Comparison of ENCODE assay signal across 23 mouse cellular contexts in genomic region chr5:86306116-86306515, GRCm38 (mm10). TPM values are rescaled to one million over a fixed set of nuclear protein-coding genes. Genes with fewer than 3 reads are reported as not detected.
A peak's percentile ranks its signal among the peaks of the same experiment; 100 is the strongest.
DNase-seq lines count a peak whose midpoint lies in the region; ATAC-seq and TF ChIP-seq lines count a peak whose summit lies in the region.
"Had no signal": no experiment of that assay in that cellular context is flagged by ENCODE, and none has a peak within 500 bp of the region (broad histone marks: within the 10 kb centered on the region; RNA-seq: fewer than 3 reads in every experiment).

No protein-coding gene starts in this region.

- peak; percentile 12 for DNase-seq in hindbrain, postnatal 0 days (ENCODE audit: low spot score)
- DNase-seq in hindbrain, embryonic 14.5 days (ENCODE audit: low spot score): no peak
- DNase-seq in Muller cell, postnatal 12 days (ENCODE audit: inconsistent ontology term): peak; percentile 86
- DNase-seq in brain, embryonic 14.5 days (ENCODE audit: low read depth): peak; percentile 14
- DNase-seq in cerebellum, postnatal 10 days: peak; percentile 91
- DNase-seq in B cell, adult 2 months: no peak
- DNase-seq in liver, postnatal 0 days: no peak
- no peak for DNase-seq in right cerebral cortex, postnatal 25 days
- DNase-seq: adrenal gland, postnatal 36 days; gastrocnemius, postnatal 25 days had no signal

- no peak for TF ChIP-seq EP300 in liver, postnatal 0 days (IDR thresholded peaks at IDR 0.05; ENCODE audit: low read depth)

- 60% methylated on average over 5 of the region's 5 CpGs for WGBS in hindbrain, postnatal 0 days
- 83% methylated on average over 5 of the region's 5 CpGs for WGBS in hindbrain, embryonic 14.5 days
- WGBS in liver, postnatal 0 days (ENCODE audit: insufficient replicate concordance): 64% methylated on average over 5 of the region's 5 CpGs

- no peaks in the 10 kb centered on the region for H3K27me3 ChIP-seq in hindbrain, postnatal 0 days (ENCODE audit: insufficient read depth, low read length)
- H3K27me3 ChIP-seq in hindbrain, embryonic 14.5 days (ENCODE audit: control insufficient read depth, insufficient read depth, low read length): no peaks in the 10 kb centered on the region
- no peaks in the 10 kb centered on the region for H3K27me3 ChIP-seq in liver, postnatal 0 days (ENCODE audit: insufficient read depth, low read length)
- H3K27me3 ChIP-seq: embryonic facial prominence, embryonic 12.5 days; hindbrain, embryonic 12.5 days; neural tube, embryonic 12.5 days had no signal

- H3K36me3 ChIP-seq in hindbrain, postnatal 0 days (ENCODE audit: insufficient read depth, low read length): no peaks in the 10 kb centered on the region
- no peaks in the 10 kb centered on the region for H3K36me3 ChIP-seq in hindbrain, embryonic 14.5 days (replicated peaks; ENCODE audit: control insufficient read depth, insufficient read depth)
- H3K36me3 ChIP-seq in liver, postnatal 0 days (replicated peaks; ENCODE audit: insufficient read depth, low read length): no peaks in the 10 kb centered on the region
- H3K36me3 ChIP-seq: embryonic facial prominence, embryonic 12.5 days; hindbrain, embryonic 12.5 days; neural tube, embryonic 12.5 days had no signal

- H3K9me3 ChIP-seq in hindbrain, postnatal 0 days (ENCODE audit: low read length): no peaks in the 10 kb centered on the region
- no peaks in the 10 kb centered on the region for H3K9me3 ChIP-seq in hindbrain, embryonic 14.5 days (ENCODE audit: control insufficient read depth, low read length)
- H3K9me3 ChIP-seq in liver, postnatal 0 days (ENCODE audit: low read length): no peaks in the 10 kb centered on the region
- H3K9me3 ChIP-seq: embryonic facial prominence, embryonic 12.5 days; hindbrain, embryonic 12.5 days; neural tube, embryonic 12.5 days had no signal

- H3K4me3 ChIP-seq in hindbrain, postnatal 0 days (ENCODE audit: low read length): no peak overlapping the region
- H3K4me3 ChIP-seq in hindbrain, embryonic 14.5 days (replicated peaks; ENCODE audit: low read length): no peak overlapping the region
- H3K4me3 ChIP-seq in liver, postnatal 0 days (ENCODE audit: low read depth, low read length): no peak overlapping the region
- H3K4me3 ChIP-seq: embryonic facial prominence, embryonic 12.5 days; hindbrain, embryonic 12.5 days; neural tube, embryonic 12.5 days had no signal

- ATAC-seq in hindbrain, postnatal 0 days: no peak
- ATAC-seq in hindbrain, embryonic 14.5 days (ENCODE audit: low FRiP score): no peak
- ATAC-seq in liver, postnatal 0 days: no peak
- ATAC-seq: CD4-positive, CD25-positive, alpha-beta regulatory T cell, adult 4 months; intestine, embryonic 16.5 days; lung, postnatal 0 days; midbrain, embryonic 16.5 days had no signal

- TF ChIP-seq POLR2A in brain, embryonic 14.5 days (IDR thresholded peaks at IDR 0.05; ENCODE audit: borderline replicate concordance, extremely low read depth, insufficient read depth, insufficient read length, poor library complexity, severe bottlenecking): no peak

- TF ChIP-seq CTCF in hindbrain, postnatal 0 days (IDR thresholded peaks at IDR 0.05; ENCODE audit: low read depth): no peak
- no peak for TF ChIP-seq CTCF in brain, embryonic 14.5 days (IDR thresholded peaks at IDR 0.05; ENCODE audit: borderline replicate concordance, extremely low read depth, insufficient read depth, insufficient read length)
- no peak for TF ChIP-seq CTCF in liver, postnatal 0 days (IDR thresholded peaks at IDR 0.05; ENCODE audit: low read depth)

- no peaks in the 10 kb centered on the region for H3K4me1 ChIP-seq in hindbrain, postnatal 0 days (ENCODE audit: insufficient read depth, low read length)
- H3K4me1 ChIP-seq in hindbrain, embryonic 14.5 days (replicated peaks; ENCODE audit: control insufficient read depth, insufficient read depth, low read length): no peaks in the 10 kb centered on the region
- H3K4me1 ChIP-seq in liver, postnatal 0 days (ENCODE audit: insufficient read depth): no peaks in the 10 kb centered on the region
- H3K4me1 ChIP-seq: embryonic facial prominence, embryonic 12.5 days; hindbrain, embryonic 12.5 days; neural tube, embryonic 12.5 days had no signal

- H3K9ac ChIP-seq in hindbrain, postnatal 0 days (replicated peaks; ENCODE audit: low read length): no peak overlapping the region
- H3K9ac ChIP-seq in hindbrain, embryonic 14.5 days: no peak overlapping the region
- H3K9ac ChIP-seq in liver, postnatal 0 days (replicated peaks): no peak overlapping the region
- H3K9ac ChIP-seq: embryonic facial prominence, embryonic 12.5 days; hindbrain, embryonic 12.5 days; neural tube, embryonic 12.5 days had no signal

- H3K4me2 ChIP-seq in hindbrain, postnatal 0 days (ENCODE audit: low read depth, low read length): no peak overlapping the region
- H3K4me2 ChIP-seq in hindbrain, embryonic 14.5 days (replicated peaks): no peak overlapping the region
- no peak overlapping the region for H3K4me2 ChIP-seq in liver, postnatal 0 days (ENCODE audit: low read depth, low read length)
- H3K4me2 ChIP-seq: embryonic facial prominence, embryonic 12.5 days; hindbrain, embryonic 12.5 days; neural tube, embryonic 12.5 days had no signal

- no peak overlapping the region for H3K27ac ChIP-seq in hindbrain, postnatal 0 days
- no peak overlapping the region for H3K27ac ChIP-seq in hindbrain, embryonic 14.5 days
- H3K27ac ChIP-seq in liver, postnatal 0 days (ENCODE audit: low read depth): no peak overlapping the region
- H3K27ac ChIP-seq: embryonic facial prominence, embryonic 12.5 days; hindbrain, embryonic 12.5 days; kidney, postnatal 0 days; neural tube, embryonic 12.5 days had no signal

RNA-seq across cellular contexts. Expression of gene Tmprss11c, which starts 17.0 kb away (rescaled TPM):
- total RNA-seq in hindbrain, postnatal 0 days (2014; rRNA removed): not detected in 2 replicates
- not detected in 2 replicates for polyA plus RNA-seq in hindbrain, postnatal 0 days (2015; fragmentation: Nextera tagmentation; extraction: Ambion mirVana)
- not detected in 2 replicates for polyA plus RNA-seq in hindbrain, embryonic 14.5 days (2014; fragmentation: Nextera tagmentation; extraction: Ambion mirVana)
- not detected in 2 replicates for polyA plus RNA-seq in brain, embryonic 14.5 days (2012; rRNA removed)
- not detected in 2 replicates for polyA plus RNA-seq in liver, postnatal 0 days (2015; fragmentation: Nextera tagmentation; extraction: Ambion mirVana)
- total RNA-seq: adrenal gland, postnatal 36 days; gastrocnemius, postnatal 25 days; layer of hippocampus, postnatal 10 days; left cerebral cortex, postnatal 25 days; liver, adult 2 months; megakaryocyte, adult 5-6 weeks; MEL had no signal
- polyA plus RNA-seq: CD4-positive, CD25-positive, alpha-beta regulatory T cell, adult 4 months; embryonic facial prominence, embryonic 12.5 days; hindbrain, embryonic 12.5 days; intestine, embryonic 16.5 days; kidney, postnatal 0 days; liver, adult 2 months; lung, postnatal 0 days; midbrain, embryonic 16.5 days; neural tube, embryonic 12.5 days had no signal

Comparison
In these comparisons a context has a peak if more than half of its experiments do, and no peak if none do; other contexts are left out.
1. DNase-seq: peak in hindbrain, postnatal 0 days (single experiment), Muller cell, postnatal 12 days (single experiment), brain, embryonic 14.5 days (single experiment) and cerebellum, postnatal 10 days (2 of 2); none in hindbrain, embryonic 14.5 days (single experiment), B cell, adult 2 months (0 of 2), liver, postnatal 0 days (single experiment) and right cerebral cortex, postnatal 25 days (single experiment).